Mouse (Mus musculus) midbrain, embryonic 11.5 days (tissue): ENCODE results near the gene Zfp790. TPM values are rescaled to one million over a fixed set of nuclear protein-coding genes. Genes with fewer than 3 reads are reported as not detected.

ENCODE experiments used
- ATAC-seq: fragments of 200-750 bp; cut with Nextera tagmentation; 2 replicates; pipeline ENCODE4 v1.8.0; 2017; ENCODE audit warnings: moderate TSS enrichment, moderate library complexity; ENCODE audit not compliant: low FRiP score
- DNase-seq: peaks from one replicate; pipeline ENCODE4 v3.0.0; 2015; ENCODE audit warnings: low spot score; ENCODE audit errors: missing footprints
- H3K27ac ChIP-seq: fragments of 300-500 bp; sonication (generic); 2 replicates; pipeline ENCODE4 v1.5.1; 2014; ENCODE audit warnings: low read depth, low read length
- H3K27me3 ChIP-seq: fragments of 300-500 bp; sonication (generic); 2 replicates; pipeline ENCODE4 v1.6.1; 2014; ENCODE audit warnings: mild to moderate bottlenecking, low read length, moderate library complexity, mixed read lengths; ENCODE audit not compliant: control insufficient read depth, insufficient read depth
- H3K36me3 ChIP-seq: fragments of 300-500 bp; sonication (generic); 2 replicates; pipeline ENCODE4 v1.6.1; 2014; ENCODE audit warnings: mild to moderate bottlenecking, low read length, moderate library complexity, mixed read lengths; ENCODE audit not compliant: control insufficient read depth, insufficient read depth
- H3K4me1 ChIP-seq: fragments of 300-500 bp; sonication (generic); 2 replicates; pipeline ENCODE4 v1.6.1; 2014; ENCODE audit warnings: low read length; ENCODE audit not compliant: control insufficient read depth, insufficient read depth
- H3K4me2 ChIP-seq: fragments of 300-500 bp; sonication (generic); 2 replicates; pipeline ENCODE4 v1.6.1; 2014; ENCODE audit warnings: mild to moderate bottlenecking, moderate library complexity
- H3K4me3 ChIP-seq: fragments of 300-500 bp; sonication (generic); 2 replicates; pipeline ENCODE4 v1.5.1; 2014; ENCODE audit warnings: low read depth, low read length
- H3K9ac ChIP-seq: fragments of 300-500 bp; sonication (generic); 2 replicates; pipeline ENCODE4 v1.6.1; 2014; ENCODE audit warnings: low read length
- H3K9me3 ChIP-seq: fragments of 300-500 bp; sonication (generic); 2 replicates; pipeline ENCODE4 v1.6.1; 2016; ENCODE audit warnings: low read length; ENCODE audit not compliant: control insufficient read depth
- WGBS: fragments of 180-500 bp; shearing (Covaris S2); extraction: QIAGEN DNeasy Blood & Tissue Kit; methylation state at CpG from one replicate; pipeline ENCODE4 v1.1.7; 2014; 5-methylcytosine and 5-hydroxymethylcytosine counted together
- polyA plus RNA-seq: library from polyadenylated mRNA; unstranded; fragments of >200 nt; fragmentation: Nextera tagmentation; extraction: Ambion mirVana; gene quantifications from 2 replicates; pipeline ENCODE4 v1.2.1, GENCODE M21; 2014

Zfp790 gene
- polyA plus RNA-seq = 20.6 and 25.3 TPM in 2 replicates

DNA sequence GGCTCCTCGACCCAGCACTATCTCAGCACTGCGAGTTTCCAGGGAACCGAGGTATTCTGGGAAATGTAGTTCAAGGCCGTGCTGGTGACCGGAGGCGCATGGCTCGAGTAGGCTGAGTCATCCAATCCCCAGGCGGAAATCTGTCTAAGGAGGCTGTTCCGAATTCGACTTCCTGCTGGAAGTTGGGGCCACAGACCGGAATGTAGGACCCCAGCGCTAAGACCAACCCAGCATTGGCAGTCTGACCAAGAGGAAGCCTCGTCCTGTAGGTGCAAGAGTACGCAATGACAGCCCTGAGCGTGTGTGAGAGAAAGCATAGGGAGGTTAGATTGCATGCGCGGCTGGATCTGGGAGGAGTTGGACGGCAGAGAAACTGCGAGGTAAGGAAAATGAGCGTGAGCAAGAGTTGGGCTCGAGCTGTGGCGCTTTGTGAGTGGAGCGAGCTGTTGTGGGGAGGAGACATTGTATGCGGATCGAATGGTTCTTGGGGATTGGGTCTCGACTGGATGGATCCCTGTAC lies at the start of gene Zfp790:
Zfp790 (plus strand) TSS at position 205 of the 520 bp plus-strand sequence.
- H3K4me3 ChIP-seq = peak within 1 kb of the TSS; percentile 75
- H3K9ac ChIP-seq = peak within 1 kb of the TSS; percentile 77
- peak; percentile 98 for DNase-seq
- H3K9me3 ChIP-seq = no peaks in the 10 kb centered on the region
- no peaks in the 10 kb centered on the region for H3K36me3 ChIP-seq
- H3K4me1 ChIP-seq = peaks cover 17% of the 10 kb centered on the region
- no peaks in the 10 kb centered on the region for H3K27me3 ChIP-seq
- WGBS = under 1% methylated on average over 26 of the region's 26 CpGs
- H3K27ac ChIP-seq = peak within 1 kb of the TSS; percentile 40
- peak; percentile 95 for ATAC-seq
- peak within 1 kb of the TSS; percentile 76 for H3K4me2 ChIP-seq

DNA sequence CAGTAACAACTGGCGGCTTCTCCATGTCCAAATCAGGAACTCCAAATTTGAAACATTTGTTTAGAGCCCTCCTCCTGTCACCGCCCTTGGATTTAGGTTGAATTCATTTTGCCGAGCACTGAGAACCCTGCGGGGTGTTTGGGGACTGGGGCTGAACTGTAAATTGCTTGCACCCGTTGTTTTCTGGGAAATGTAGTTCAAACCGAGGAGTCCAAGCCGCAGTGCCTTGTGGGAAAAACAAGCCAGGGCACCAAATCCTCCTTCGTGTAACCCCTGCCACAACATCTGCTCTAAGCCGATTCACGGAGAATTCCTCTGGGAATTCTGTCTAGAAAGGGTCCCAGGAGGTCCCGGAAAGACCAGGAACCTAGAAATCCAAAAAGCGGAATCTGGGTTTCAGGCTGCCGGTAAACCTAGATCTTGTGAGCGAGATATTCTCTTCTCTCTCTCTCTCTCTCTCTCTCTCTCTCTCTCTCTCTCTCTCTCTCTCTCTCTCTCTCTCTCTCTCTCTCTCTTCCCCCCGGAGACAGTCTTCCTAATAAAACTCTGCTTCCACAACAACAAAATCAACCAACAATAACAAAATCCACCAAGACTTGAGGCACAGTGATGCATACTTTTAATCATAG lies 48.7 kb upstream of the Zfp790 start:
- Histone ChIP-seq H3K4me3 (peak overlapping the region; percentile 41), H3K27ac (no peak overlapping the region), H3K9ac (peak overlapping the region; percentile 50), H3K4me1 (peaks cover 8% of the 10 kb centered on the region), H3K36me3 (no peaks in the 10 kb centered on the region), H3K9me3 (no peaks in the 10 kb centered on the region), H3K27me3 (no peaks in the 10 kb centered on the region), H3K4me2 (peak overlapping the region; percentile 72)
- peak; percentile 99 for DNase-seq
- WGBS = under 1% methylated on average over 15 of the region's 15 CpGs
- peak; percentile 67 for ATAC-seq

DNA sequence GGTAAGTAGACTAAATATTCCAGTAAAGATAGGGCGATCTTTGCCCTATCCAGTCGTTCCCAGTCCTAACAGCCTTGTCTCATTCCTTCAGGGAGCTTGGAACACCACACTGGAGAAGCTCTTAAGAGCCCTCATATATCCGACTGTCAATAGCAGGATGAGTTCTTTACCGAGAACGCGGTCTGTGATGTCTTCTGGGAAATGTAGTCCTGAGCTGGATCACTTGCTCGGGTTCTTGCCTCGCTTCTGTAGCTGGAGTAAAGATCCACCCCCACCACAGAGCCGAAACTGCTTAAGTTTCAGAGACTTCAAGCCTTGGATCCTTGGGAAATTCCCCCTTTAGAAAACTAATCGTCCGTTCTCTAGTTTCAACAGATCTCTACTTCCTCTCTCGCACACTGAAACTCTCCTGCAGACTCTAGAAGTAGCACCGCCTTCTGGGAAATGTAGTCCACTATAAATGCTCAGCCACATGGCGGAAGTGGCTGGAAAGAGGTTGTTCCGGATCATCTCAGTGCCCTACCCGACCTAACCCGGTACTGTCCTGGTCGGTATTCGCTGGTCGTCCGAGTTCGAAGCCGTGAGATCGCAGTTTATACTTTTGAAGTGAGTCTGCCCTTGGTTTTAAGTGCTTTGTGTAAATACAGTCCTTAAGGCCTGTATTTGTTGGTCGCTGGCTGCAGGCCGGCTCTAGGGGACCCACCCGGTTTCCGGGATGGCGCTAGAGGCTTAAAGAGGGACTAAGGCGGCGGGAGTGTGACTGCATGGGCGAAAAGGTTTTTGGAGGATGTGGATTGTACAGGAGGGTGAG lies 47.6 kb upstream of the Zfp790 start, which contains the start of gene Zfp84:
Zfp84 (plus strand) TSS at position 463 of the 811 bp plus-strand sequence.
- Histone ChIP-seq H3K9me3 (no peaks in the 10 kb centered on the region), H3K27ac (peak within 1 kb of the TSS; percentile 58), H3K9ac (peak within 1 kb of the TSS; percentile 63), H3K4me3 (peak within 1 kb of the TSS; percentile 61), H3K27me3 (no peaks in the 10 kb centered on the region), H3K36me3 (no peaks in the 10 kb centered on the region), H3K4me1 (peaks cover 8% of the 10 kb centered on the region), H3K4me2 (peak within 1 kb of the TSS; percentile 72)
- peak; percentile 99 for DNase-seq
- under 1% methylated on average over 32 of the region's 32 CpGs for WGBS
- ATAC-seq = peak; percentile 95

DNA sequence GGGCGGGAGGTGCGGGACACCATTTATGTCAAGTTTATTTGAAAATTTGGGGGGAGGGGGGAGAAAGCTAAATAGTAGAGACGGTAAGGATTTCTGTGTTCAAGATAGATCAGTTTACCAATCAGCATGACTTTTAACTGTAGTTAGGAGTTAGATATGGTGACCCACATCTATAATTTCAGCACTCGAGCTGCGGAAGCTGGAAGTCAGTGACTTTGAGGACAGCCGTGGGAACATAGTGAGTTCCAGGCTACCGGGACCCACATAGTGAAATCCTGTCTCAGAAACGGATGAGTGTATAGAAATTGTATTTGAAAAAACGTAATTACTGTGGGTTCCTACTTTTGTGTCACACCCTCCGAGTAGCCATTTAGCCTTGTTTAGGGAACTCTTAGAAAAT lies 46.9 kb upstream of the Zfp790 start:
- Histone ChIP-seq H3K4me2 (peak overlapping the region; percentile 72), H3K27ac (no peak overlapping the region), H3K9ac (peak overlapping the region; percentile 63), H3K4me3 (peak overlapping the region; percentile 61), H3K4me1 (peaks cover 8% of the 10 kb centered on the region), H3K9me3 (no peaks in the 10 kb centered on the region), H3K36me3 (no peaks in the 10 kb centered on the region), H3K27me3 (no peaks in the 10 kb centered on the region)
- DNase-seq (peak; percentile 81), ATAC-seq (no peak)
- WGBS = 9% methylated on average over 10 of the region's 10 CpGs

DNA sequence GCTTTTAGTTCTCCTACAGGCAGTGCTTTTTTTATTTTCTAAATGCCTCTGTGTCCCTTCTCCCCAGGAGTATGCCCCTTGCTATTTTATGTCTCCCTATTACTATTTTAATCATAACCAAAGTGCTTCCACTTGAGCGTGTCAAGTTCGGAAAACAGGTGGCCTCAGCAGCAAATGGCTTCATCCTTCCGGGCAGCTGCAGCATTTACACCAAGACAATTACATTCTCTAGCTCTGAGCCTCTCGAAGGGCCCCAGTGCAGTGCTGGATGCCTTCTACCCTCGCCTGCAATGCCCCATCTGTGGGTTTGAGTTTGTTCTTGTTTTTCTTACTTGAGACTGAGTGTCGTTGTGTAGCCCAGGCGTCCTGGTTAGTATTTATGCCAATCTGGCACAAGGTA lies 42.4 kb upstream of the Zfp790 start:
- ATAC-seq = no peak
- Histone ChIP-seq H3K27me3 (no peaks in the 10 kb centered on the region), H3K27ac (no peak overlapping the region), H3K4me2 (no peak overlapping the region), H3K4me1 (peaks cover 6% of the 10 kb centered on the region), H3K4me3 (no peak overlapping the region), H3K9ac (no peak overlapping the region), H3K36me3 (peaks cover 29% of the 10 kb centered on the region), H3K9me3 (no peaks in the 10 kb centered on the region)
- no peak for DNase-seq
- WGBS = 94% methylated on average over 7 of the region's 7 CpGs

DNA sequence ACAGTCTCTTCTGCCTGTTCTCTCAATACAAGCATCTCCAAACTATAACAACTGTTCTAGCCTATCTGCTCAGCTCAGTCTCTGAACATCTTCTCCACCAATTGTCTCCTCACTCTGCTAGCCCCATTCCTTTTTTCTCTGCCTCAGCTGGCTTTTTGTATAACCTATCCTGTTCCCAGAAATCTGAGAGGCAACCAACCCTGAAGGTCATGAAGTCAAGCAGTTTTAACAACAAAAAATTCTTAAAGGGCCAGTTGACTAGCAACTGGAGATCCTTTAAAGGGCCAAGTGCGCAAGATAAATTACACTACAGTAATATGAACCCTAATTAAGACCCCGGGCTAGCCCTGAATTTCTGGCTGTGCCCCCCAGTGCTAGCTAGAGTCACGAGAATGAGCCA lies 41.5 kb upstream of the Zfp790 start:
- no peak overlapping the region for H3K9ac ChIP-seq

DNA sequence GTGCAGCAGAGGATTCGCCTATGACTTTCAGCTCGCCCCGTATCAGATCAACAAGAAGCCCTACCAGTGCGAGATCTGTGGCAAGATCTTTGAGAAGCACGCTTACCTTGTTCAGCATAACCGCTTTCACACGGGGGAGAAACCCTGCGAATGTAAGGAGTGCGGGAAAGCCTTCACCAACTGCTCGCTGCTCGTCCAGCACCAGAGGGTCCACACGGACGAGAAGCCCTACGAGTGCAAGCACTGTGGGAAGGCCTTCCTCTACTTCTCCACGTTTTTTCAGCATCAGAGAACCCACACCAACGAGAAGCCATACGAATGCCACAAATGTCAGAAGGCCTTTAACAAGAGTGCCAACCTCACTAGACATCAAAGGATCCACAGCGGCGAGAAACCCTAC lies 39.3 kb upstream of the Zfp790 start:
- ATAC-seq (no peak), DNase-seq (no peak)
- peaks cover 29% of the 10 kb centered on the region for H3K36me3 ChIP-seq
- no peak overlapping the region for H3K4me2 ChIP-seq
- no peaks in the 10 kb centered on the region for H3K27me3 ChIP-seq
- H3K9ac ChIP-seq = no peak overlapping the region
- no peak overlapping the region for H3K4me3 ChIP-seq
- H3K4me1 ChIP-seq = no peaks in the 10 kb centered on the region
- no peak overlapping the region for H3K27ac ChIP-seq
- H3K9me3 ChIP-seq = no peaks in the 10 kb centered on the region
- 96% methylated on average over 19 of the region's 19 CpGs for WGBS

More for the DNA sequence above, 41.5 kb upstream of the Zfp790 start:
- peaks cover 29% of the 10 kb centered on the region for H3K36me3 ChIP-seq
- H3K4me3 ChIP-seq = no peak overlapping the region
- DNase-seq = no peak
- H3K4me2 ChIP-seq = no peak overlapping the region
- no peaks in the 10 kb centered on the region for H3K27me3 ChIP-seq
- no peak for ATAC-seq
- no peaks in the 10 kb centered on the region for H3K9me3 ChIP-seq
- 94% methylated on average over 3 of the region's 3 CpGs for WGBS
- no peak overlapping the region for H3K27ac ChIP-seq
- H3K4me1 ChIP-seq = peaks cover 2% of the 10 kb centered on the region

DNA sequence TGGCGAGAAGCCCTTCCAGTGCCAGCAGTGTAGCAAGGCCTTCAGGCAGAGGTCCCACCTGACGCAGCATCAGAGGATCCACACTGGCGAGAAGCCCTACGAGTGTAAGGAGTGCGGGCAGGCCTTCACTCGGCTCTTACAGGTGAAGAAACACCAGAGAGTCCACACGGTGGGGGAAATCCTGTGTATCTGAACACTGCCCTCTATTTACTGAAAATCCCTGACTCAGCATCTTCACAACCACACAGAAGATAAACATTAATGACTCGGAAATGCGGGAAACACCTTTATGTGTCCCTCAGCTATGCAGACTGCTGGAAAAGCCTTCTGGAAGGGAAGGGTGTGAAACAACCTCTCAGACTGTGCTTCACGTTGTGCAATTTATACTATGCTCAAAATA lies 38.5 kb upstream of the Zfp790 start:
- ATAC-seq = no peak
- Histone ChIP-seq H3K4me3 (no peak overlapping the region), H3K36me3 (peaks cover 29% of the 10 kb centered on the region), H3K27ac (no peak overlapping the region), H3K9me3 (no peaks in the 10 kb centered on the region), H3K4me1 (no peaks in the 10 kb centered on the region), H3K4me2 (no peak overlapping the region), H3K27me3 (no peaks in the 10 kb centered on the region), H3K9ac (no peak overlapping the region)
- 96% methylated on average over 10 of the region's 10 CpGs for WGBS
- no peak for DNase-seq
